Mouse (Mus musculus) natural killer cell, adult 2 months (primary cell): ENCODE measurements around the gene Cacnb2.

ENCODE experiments used
- DNase-seq, 2 experiments: peaks; one replicate each; pipeline ENCODE4 v3.0.0; 2022; ENCODE audit warnings: low spot score in 2 of 2

Gene Cacnb2

DNA sequence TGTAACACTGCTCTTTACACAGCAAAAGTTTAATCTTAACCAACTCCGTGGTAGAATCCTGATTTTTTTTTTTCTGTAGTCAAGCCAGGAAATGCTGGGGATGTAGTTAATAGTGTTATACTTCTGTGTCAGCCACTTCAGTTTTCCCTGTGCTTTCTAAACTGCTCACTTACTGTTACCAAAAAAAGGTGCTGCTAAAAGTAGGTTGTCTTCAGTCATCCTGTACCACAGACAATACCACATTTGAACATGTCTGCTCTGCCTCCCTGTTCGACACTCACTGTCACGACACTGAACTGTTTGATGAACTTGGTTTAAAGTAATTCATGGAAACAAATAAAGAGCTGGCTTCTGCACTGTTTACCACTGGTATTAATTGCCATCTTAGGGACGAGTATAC is 385.6 kb downstream of the Cacnb2 start:
- DNase-seq = no peak

DNA sequence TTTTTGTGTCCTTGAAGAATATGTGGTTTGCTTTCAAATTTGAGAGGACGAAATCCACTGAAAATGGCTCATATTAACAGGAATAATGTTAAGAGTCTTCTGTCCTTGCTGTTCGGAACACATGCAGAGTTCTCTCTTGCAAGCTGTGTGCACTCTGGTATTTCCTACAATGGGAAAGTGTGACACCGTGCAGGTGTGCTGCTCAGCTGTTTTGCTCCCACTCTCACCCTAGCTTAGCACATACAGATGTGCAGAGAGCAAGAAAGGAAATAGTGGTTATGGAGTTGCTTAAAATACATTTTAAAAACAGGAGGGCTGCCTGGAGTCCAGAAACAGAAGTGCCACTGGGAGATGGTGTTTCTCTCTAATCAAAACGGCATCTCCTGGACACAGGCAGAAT is 386.5 kb downstream of the Cacnb2 start:
- DNase-seq = no peak

DNA sequence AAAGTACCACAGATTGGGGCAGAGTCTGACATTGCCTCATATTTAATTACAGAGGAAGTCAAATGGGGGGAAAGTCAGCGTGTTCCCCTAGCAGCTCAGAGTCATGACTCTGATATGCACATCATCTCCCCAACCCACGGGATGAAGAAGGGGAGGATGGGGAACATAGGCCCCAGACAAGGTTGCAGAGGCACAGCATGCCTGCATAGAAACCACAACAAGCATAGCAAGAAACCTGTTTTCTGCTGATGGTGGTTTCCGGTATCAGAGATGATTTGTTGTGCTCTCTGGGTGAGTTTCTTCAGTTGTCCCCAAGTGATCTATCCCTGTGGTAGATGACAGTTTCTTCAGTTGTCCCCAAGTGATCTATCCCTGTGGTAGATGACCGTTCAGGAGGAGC is 389.6 kb downstream of the Cacnb2 start:
- DNase-seq = no peak

GRCm38 (mm10) chr2:14996036-14996435 is 393.1 kb downstream of the Cacnb2 start:
- DNase-seq = no peak

DNA sequence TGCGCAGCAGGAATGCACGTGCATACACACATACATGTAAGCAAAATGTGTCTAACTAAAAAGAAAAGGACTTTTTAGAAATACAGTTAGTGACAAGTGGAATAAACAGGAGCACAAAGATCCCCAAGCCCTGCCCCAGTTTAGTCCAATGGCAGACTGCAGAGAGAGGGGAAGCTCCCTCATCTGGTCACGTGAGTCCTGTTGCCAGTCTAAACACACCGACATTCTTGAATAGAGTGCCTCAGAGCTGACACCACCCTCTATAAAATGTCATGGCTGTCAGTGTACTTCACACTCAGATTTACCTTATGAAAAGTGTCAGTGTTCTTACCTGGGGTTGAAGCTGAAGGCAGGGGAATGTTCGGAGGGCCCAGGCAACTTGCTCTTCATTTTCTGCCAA is 394.9 kb downstream of the Cacnb2 start:
- no peak for DNase-seq

GRCm38 (mm10) chr2:15007531-15007930 is 404.6 kb downstream of the Cacnb2 start:
- DNase-seq = no peak

DNA sequence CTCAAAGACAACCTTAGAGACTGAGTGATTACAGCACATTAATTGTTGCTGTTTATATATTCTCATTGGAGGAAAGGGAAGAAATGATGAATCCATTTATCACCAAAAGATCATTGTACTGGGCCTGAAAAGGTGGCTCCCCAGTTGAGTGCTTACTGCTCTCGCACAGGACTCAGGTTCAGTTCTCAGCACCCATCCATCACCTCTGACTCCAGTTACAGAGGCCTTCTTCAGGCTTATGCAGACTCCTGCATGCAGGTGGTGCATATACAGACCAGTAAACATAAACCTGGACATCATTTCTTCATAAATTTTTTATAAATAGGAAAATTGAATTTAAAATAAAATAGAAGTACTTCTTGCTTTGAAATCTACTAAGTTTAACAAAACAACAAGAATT is 405.2 kb downstream of the Cacnb2 start:
- no peak for DNase-seq

DNA sequence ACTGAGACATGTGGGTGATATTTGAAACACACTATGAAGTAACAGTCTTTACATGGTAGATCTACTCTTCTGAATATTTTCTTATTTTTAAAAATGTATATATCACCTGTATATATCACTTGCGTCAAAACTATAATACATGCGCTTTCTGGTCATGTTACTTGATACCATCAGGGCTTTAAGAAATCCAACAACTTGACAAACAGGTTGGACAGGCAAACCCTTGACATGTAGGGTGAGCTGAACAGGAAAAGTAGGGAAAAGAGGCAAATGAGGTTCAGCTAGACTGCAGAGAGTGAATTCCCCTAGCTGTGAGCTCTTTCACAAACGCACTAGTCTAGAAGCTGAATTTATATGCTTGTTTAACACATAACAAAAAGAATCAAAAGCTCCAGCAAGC is 423.9 kb downstream of the Cacnb2 start:
- no peak for DNase-seq

GRCm38 (mm10) chr2:15027816-15028215 is 424.9 kb downstream of the Cacnb2 start:
- no peak for DNase-seq
